Mouse (Mus musculus): Measurements from ENCODE around the gene Ifitm6. TPM values are rescaled to one million over a fixed set of nuclear protein-coding genes. Genes with fewer than 3 reads are reported as not detected.
"Not testable (repeated sequence)": the region's sequence is repeated elsewhere in the genome, so short reads cannot be mapped to it uniquely, and the experiment has no call there.

Gene Ifitm6
- 0.95 and 1.1 TPM in 2 replicates for polyA plus RNA-seq (2014; fragmentation: Nextera tagmentation; extraction: Ambion mirVana)

DNA sequence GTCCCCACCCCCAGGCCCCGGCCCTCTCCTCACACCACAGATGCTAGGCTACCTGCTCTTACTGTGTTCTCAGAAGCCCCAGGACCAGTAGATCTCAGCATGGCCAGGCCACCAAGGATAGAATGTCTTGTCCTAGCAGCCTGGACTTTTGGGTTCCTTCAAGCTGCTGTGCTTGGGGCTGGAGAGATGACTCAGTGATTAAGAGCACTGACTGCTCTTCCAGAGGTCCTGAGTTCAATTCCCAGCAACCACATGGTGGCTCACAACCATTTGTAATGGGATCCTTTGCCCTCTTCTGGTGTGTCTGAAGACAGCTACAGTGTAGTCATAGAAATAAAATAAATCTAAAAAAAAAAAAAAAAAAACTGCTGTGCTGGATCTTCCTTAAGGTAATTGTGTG is at the start of gene Ifitm6:
Ifitm6 (minus strand) TSS at position 101 of the 400 bp plus-strand sequence.
- not testable (repeated sequence) for H3K9ac ChIP-seq; ATAC-seq (ENCODE audit: low FRiP score); H3K27me3 ChIP-seq (ENCODE audit: control insufficient read depth, insufficient read depth, low read length); H3K4me1 ChIP-seq (replicated peaks; ENCODE audit: control insufficient read depth, insufficient read depth, low read length); H3K9me3 ChIP-seq (ENCODE audit: control insufficient read depth, low read length); H3K27ac ChIP-seq; H3K36me3 ChIP-seq (replicated peaks; ENCODE audit: control insufficient read depth, insufficient read depth); H3K4me3 ChIP-seq (replicated peaks; ENCODE audit: low read length); H3K4me2 ChIP-seq (replicated peaks); DNase-seq (ENCODE audit: low spot score)
- 95% methylated on average over 1 of the region's 1 CpGs for WGBS

DNA sequence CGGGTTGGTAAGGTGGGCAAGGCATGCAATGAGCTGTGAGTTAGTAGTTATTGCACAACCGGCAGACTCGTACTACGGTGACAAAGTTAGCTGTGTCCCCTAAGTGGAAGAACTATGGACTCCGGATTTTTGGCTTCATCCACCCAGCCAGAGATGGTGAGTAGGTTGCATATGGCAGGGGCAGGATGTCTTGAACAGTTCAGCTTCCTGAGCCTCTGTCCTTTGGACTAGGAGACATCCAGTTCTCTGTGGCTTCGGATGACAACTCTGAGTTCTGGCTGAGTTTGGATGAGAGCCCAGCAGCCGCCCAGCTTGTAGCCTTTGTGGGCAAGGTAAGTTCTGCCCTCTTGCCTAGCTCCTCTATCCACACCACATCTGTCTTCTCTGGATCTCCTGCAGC is 46.9 kb upstream of the Ifitm6 start:
- H3K4me3 ChIP-seq (replicated peaks; ENCODE audit: low read length): no peak overlapping the region
- peaks cover 58% of the 10 kb centered on the region for H3K36me3 ChIP-seq (replicated peaks; ENCODE audit: control insufficient read depth, insufficient read depth)

DNA sequence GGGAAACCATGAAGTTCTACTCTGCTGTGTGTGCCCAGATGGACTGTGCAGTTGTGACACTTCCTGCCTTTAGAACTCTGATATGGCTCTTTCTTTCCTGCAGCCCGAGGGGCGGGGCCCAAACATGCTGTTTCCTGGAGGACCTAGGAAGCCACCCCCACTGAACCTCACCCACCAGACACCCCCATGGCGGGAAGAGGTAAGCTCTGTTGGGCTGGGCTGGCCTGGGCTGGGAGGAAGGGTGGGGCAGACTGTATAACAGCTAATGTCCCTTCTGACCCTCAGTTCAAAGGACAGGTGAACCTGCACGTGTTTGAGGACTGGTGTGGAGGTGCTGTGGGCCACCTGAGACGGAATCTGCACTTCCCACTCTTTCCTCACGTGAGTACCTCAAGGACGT is 46.5 kb upstream of the Ifitm6 start:
- Histone ChIP-seq H3K4me3 (replicated peaks; ENCODE audit: low read length) (no peak overlapping the region), H3K36me3 (replicated peaks; ENCODE audit: control insufficient read depth, insufficient read depth) (peaks cover 58% of the 10 kb centered on the region), H3K27me3 (ENCODE audit: control insufficient read depth, insufficient read depth, low read length) (no peaks in the 10 kb centered on the region), H3K27ac (no peak overlapping the region), H3K9ac (no peak overlapping the region), H3K9me3 (ENCODE audit: control insufficient read depth, low read length) (no peaks in the 10 kb centered on the region), H3K4me1 (replicated peaks; ENCODE audit: control insufficient read depth, insufficient read depth, low read length) (peaks cover 24% of the 10 kb centered on the region), H3K4me2 (replicated peaks) (no peak overlapping the region)
- no peak for DNase-seq (ENCODE audit: low spot score)
- ATAC-seq (ENCODE audit: low FRiP score): no peak
- WGBS: 88% methylated on average over 7 of the region's 7 CpGs

More for the DNA sequence above, 46.9 kb upstream of the Ifitm6 start:
- no peak for ATAC-seq (ENCODE audit: low FRiP score)
- Histone ChIP-seq H3K4me2 (replicated peaks) (no peak overlapping the region), H3K9me3 (ENCODE audit: control insufficient read depth, low read length) (no peaks in the 10 kb centered on the region), H3K4me1 (replicated peaks; ENCODE audit: control insufficient read depth, insufficient read depth, low read length) (peaks cover 22% of the 10 kb centered on the region), H3K9ac (no peak overlapping the region), H3K27ac (no peak overlapping the region), H3K27me3 (ENCODE audit: control insufficient read depth, insufficient read depth, low read length) (no peaks in the 10 kb centered on the region)
- no peak for DNase-seq (ENCODE audit: low spot score)
- 93% methylated on average over 7 of the region's 7 CpGs for WGBS

DNA sequence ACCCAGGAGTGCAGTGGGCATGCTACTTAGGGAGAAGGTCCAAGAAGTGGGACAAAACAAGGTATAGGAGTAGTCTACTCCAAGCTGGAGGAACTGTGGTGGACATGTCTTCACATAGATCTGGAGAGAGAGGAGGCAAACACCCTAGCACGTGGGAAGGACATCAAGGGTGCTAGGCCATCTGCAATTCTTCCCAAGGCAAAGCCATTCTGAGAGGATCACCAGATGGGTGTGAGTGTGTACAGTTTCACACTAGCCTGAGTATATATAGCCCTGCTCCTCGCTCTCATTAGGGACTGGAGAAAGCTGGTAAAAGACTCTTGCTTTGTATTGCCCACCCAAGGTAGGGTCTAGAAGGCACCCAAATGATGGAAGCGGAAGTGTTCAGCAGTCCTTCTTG is 45.6 kb upstream of the Ifitm6 start:
- Histone ChIP-seq H3K36me3 (replicated peaks; ENCODE audit: control insufficient read depth, insufficient read depth) (peaks cover 52% of the 10 kb centered on the region), H3K9ac (no peak overlapping the region), H3K27ac (no peak overlapping the region), H3K4me2 (replicated peaks) (no peak overlapping the region), H3K4me1 (replicated peaks; ENCODE audit: control insufficient read depth, insufficient read depth, low read length) (peaks cover 24% of the 10 kb centered on the region), H3K4me3 (replicated peaks; ENCODE audit: low read length) (no peak overlapping the region), H3K27me3 (ENCODE audit: control insufficient read depth, insufficient read depth, low read length) (no peaks in the 10 kb centered on the region), H3K9me3 (ENCODE audit: control insufficient read depth, low read length) (no peaks in the 10 kb centered on the region)
- 90% methylated on average over 3 of the region's 3 CpGs for WGBS
- DNase-seq (ENCODE audit: low spot score): no peak
- no peak for ATAC-seq (ENCODE audit: low FRiP score)

- H3K4me1 ChIP-seq (replicated peaks; ENCODE audit: control insufficient read depth, insufficient read depth, low read length): peaks cover 24% of the 10 kb centered on the region
- no peaks in the 10 kb centered on the region for H3K27me3 ChIP-seq (ENCODE audit: control insufficient read depth, insufficient read depth, low read length)
- peaks cover 44% of the 10 kb centered on the region for H3K36me3 ChIP-seq (replicated peaks; ENCODE audit: control insufficient read depth, insufficient read depth)
- no peaks in the 10 kb centered on the region for H3K9me3 ChIP-seq (ENCODE audit: control insufficient read depth, low read length)
- no peak overlapping the region for H3K27ac ChIP-seq
- H3K4me2 ChIP-seq (replicated peaks): peak overlapping the region; percentile 65
- no peak for ATAC-seq (ENCODE audit: low FRiP score)
- WGBS: 67% methylated on average over 7 of the region's 7 CpGs
- no peak for DNase-seq (ENCODE audit: low spot score)
- peak overlapping the region; percentile 80; the same call in 1 of the 2 replicates for H3K4me3 ChIP-seq (replicated peaks; ENCODE audit: low read length)
- peak overlapping the region; percentile 97 for H3K9ac ChIP-seq
Measured at GRCm38 (mm10) chr7:141062525-141062924, 44.8 kb upstream of the Ifitm6 start.

DNA sequence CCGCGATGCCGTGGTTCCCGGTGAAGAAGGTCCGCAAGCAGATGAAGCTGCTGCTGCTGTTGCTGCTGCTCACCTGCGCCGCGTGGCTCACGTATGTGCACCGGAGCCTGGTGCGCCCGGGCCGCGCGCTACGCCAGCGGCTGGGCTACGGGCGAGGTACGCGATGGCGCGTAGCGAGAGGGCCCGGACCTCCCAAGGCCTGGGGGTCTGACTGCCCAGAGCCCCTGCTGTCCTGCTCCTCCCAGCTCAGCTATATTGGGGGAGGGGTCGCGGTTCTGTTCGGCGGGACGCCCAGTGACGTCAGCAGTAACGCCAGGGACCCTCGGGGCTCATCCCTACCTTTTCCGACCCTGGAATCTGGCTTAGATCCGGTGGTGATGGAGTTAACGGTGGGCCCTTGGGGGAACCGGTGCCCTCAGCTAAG is 43.6 kb upstream of the Ifitm6 start:
- Histone ChIP-seq H3K27me3 (ENCODE audit: control insufficient read depth, insufficient read depth, low read length) (no peaks in the 10 kb centered on the region), H3K4me2 (replicated peaks) (peak overlapping the region; percentile 65), H3K36me3 (replicated peaks; ENCODE audit: control insufficient read depth, insufficient read depth) (peaks cover 32% of the 10 kb centered on the region), H3K4me1 (replicated peaks; ENCODE audit: control insufficient read depth, insufficient read depth, low read length) (peaks cover 24% of the 10 kb centered on the region), H3K9me3 (ENCODE audit: control insufficient read depth, low read length) (no peaks in the 10 kb centered on the region), H3K27ac (peak overlapping the region; percentile 94), H3K4me3 (replicated peaks; ENCODE audit: low read length) (peak overlapping the region; percentile 80), H3K9ac (peak overlapping the region; percentile 97)
- ATAC-seq (ENCODE audit: low FRiP score) (peak; percentile 52), DNase-seq (ENCODE audit: low spot score) (peak; percentile 56)
- under 1% methylated on average over 37 of the region's 37 CpGs for WGBS

- peak; percentile 90 for DNase-seq (ENCODE audit: low spot score)
- Histone ChIP-seq H3K9ac (peak within 1 kb of the TSS; percentile 97), H3K4me1 (replicated peaks; ENCODE audit: control insufficient read depth, insufficient read depth, low read length) (peaks cover 24% of the 10 kb centered on the region), H3K9me3 (ENCODE audit: control insufficient read depth, low read length) (no peaks in the 10 kb centered on the region), H3K4me3 (replicated peaks; ENCODE audit: low read length) (peak within 1 kb of the TSS; percentile 80), H3K36me3 (replicated peaks; ENCODE audit: control insufficient read depth, insufficient read depth) (peaks cover 26% of the 10 kb centered on the region), H3K4me2 (replicated peaks) (peak within 1 kb of the TSS; percentile 65), H3K27ac (peak within 1 kb of the TSS; percentile 94), H3K27me3 (ENCODE audit: control insufficient read depth, insufficient read depth, low read length) (no peaks in the 10 kb centered on the region)
- ATAC-seq (ENCODE audit: low FRiP score): peak; percentile 97
- under 1% methylated on average over 72 of the region's 72 CpGs for WGBS
Measured at GRCm38 (mm10) chr7:141060426-141061242, 42.9 kb upstream of the Ifitm6 start, which contains the start of gene B4galnt4. B4galnt4 (plus strand) TSS chr7:141061104.

DNA sequence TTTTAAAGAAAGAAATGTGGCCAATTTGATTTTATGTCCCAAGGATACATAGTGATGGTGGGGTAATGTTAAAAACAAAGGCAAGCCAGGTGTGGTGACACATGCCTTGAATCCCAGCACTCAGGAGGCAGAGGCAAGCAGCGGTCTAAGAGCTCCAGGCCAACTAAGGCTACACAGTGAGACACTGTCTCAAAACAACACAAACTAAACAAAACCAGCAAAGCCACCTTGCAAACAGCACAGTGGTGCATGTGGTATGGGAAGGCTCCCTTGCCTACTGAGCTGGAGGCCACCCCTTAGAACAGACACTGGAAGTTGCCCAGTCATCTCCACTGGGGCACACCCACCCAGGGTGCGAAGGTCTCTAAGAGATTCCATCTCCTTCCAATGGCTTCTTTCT is 42.2 kb upstream of the Ifitm6 start:
- H3K36me3 ChIP-seq (replicated peaks; ENCODE audit: control insufficient read depth, insufficient read depth): peaks cover 19% of the 10 kb centered on the region
- peak overlapping the region; percentile 94 for H3K27ac ChIP-seq
- 0 out of 2 replicates have a peak, but pooled peaks have one; percentile 0 for ATAC-seq (ENCODE audit: low FRiP score)
- peaks cover 24% of the 10 kb centered on the region for H3K4me1 ChIP-seq (replicated peaks; ENCODE audit: control insufficient read depth, insufficient read depth, low read length)
- peak overlapping the region; percentile 80 for H3K4me3 ChIP-seq (replicated peaks; ENCODE audit: low read length)
- H3K9ac ChIP-seq: peak overlapping the region; percentile 97
- DNase-seq (ENCODE audit: low spot score): no peak
- H3K27me3 ChIP-seq (ENCODE audit: control insufficient read depth, insufficient read depth, low read length): no peaks in the 10 kb centered on the region
- H3K9me3 ChIP-seq (ENCODE audit: control insufficient read depth, low read length): no peaks in the 10 kb centered on the region
- 57% methylated on average over 2 of the region's 2 CpGs for WGBS
- peak overlapping the region; percentile 65 for H3K4me2 ChIP-seq (replicated peaks)

GRCm38 (mm10) chr7:141058601-141059341 is 41.0 kb upstream of the Ifitm6 start:
- peaks cover 7% of the 10 kb centered on the region; the same call in 1 of the 2 replicates for H3K36me3 ChIP-seq (replicated peaks; ENCODE audit: control insufficient read depth, insufficient read depth)
- no peak overlapping the region for H3K4me2 ChIP-seq (replicated peaks)
- no peak overlapping the region for H3K9ac ChIP-seq
- no peak for ATAC-seq (ENCODE audit: low FRiP score)
- H3K4me3 ChIP-seq (replicated peaks; ENCODE audit: low read length): no peak overlapping the region
- no peaks in the 10 kb centered on the region for H3K27me3 ChIP-seq (ENCODE audit: control insufficient read depth, insufficient read depth, low read length)
- no peaks in the 10 kb centered on the region for H3K9me3 ChIP-seq (ENCODE audit: control insufficient read depth, low read length)
- 95% methylated on average over 14 of the region's 14 CpGs for WGBS
- peaks cover 24% of the 10 kb centered on the region for H3K4me1 ChIP-seq (replicated peaks; ENCODE audit: control insufficient read depth, insufficient read depth, low read length)
- DNase-seq (ENCODE audit: low spot score): no peak
- no peak overlapping the region for H3K27ac ChIP-seq
